Mouse (Mus musculus) ES-E14 (cell line): Measurements from ENCODE around the gene Odf2.

ENCODE experiments used
- CHD2 ChIP-seq: IDR thresholded peaks from 2 replicates; pipeline ENCODE4 v1.6.1; 2014; ENCODE audit warnings: mild to moderate bottlenecking, low read depth, low read length, inconsistent platforms
- HCFC1 ChIP-seq: IDR thresholded peaks from 2 replicates; pipeline ENCODE4 v1.6.1; 2012; ENCODE audit warnings: low read length, inconsistent platforms, borderline replicate concordance; ENCODE audit not compliant: insufficient read depth
- MAFK ChIP-seq: IDR thresholded peaks from 2 replicates; pipeline ENCODE4 v1.6.1; 2014; ENCODE audit warnings: mild to moderate bottlenecking, low read depth, low read length, inconsistent platforms; ENCODE audit not compliant: insufficient read depth
- ZNF384 ChIP-seq: IDR thresholded peaks from 2 replicates; pipeline ENCODE4 v1.6.1; 2012; ENCODE audit warnings: low read depth, low read length, inconsistent platforms

- TF ChIP-seq ZNF384 (no peak), MAFK (no peak), HCFC1 (no peak), CHD2 (no peak)
Measured at GRCm38 (mm10) chr2:29926542-29926941, 37.5 kb downstream of the Odf2 start.
